Mouse (Mus musculus): ENCODE data around the gene Svep1. TPM values are rescaled to one million over a fixed set of nuclear protein-coding genes. Genes with fewer than 3 reads are reported as not detected.

The Svep1 gene
- polyA plus RNA-seq, 1 experiment: 2.7 TPM

- H3K27ac ChIP-seq (ENCODE audit: insufficient read depth, low read depth, low read length): no peak overlapping the region
- WGBS: 75% methylated on average over 2 of the region's 2 CpGs
- TF ChIP-seq CTCF (IDR thresholded peaks at IDR 0.05; ENCODE audit: extremely low read depth, insufficient read length, insufficient replicate concordance, low read depth, low read length) (no peak), POLR2A (IDR thresholded peaks at IDR 0.05; ENCODE audit: low read depth, low read length) (no peak)
Observed at GRCm38 (mm10) chr4:58195936-58196335, 10.7 kb downstream of the Svep1 start.

DNA sequence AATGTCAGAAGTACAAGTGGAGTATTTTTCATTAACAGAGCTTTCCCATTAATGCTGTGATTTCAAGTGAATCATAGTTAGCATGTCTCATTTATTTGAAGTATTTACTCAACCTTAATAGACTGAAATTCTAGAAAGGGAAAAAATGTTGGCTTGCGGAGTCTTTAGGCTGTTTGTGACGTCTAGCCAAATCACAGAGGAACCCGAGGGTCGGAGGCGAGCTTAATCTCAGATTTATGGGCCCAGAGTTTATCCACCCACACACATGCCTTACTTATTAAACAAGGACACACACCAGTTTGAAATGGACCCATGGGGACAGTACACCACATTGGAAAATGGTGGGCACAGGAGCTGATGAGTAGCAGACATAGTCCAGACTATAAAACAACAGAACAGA is 17.4 kb downstream of the Svep1 start:
- no peak for TF ChIP-seq CTCF (IDR thresholded peaks at IDR 0.05; ENCODE audit: extremely low read depth, insufficient read length, insufficient replicate concordance, low read depth, low read length)
- no peak for TF ChIP-seq POLR2A (IDR thresholded peaks at IDR 0.05; ENCODE audit: low read depth, low read length)
- no peak overlapping the region for H3K4me3 ChIP-seq (ENCODE audit: low read depth, low read length)
- 75% methylated on average over 5 of the region's 5 CpGs for WGBS
- H3K27ac ChIP-seq (ENCODE audit: insufficient read depth, low read depth, low read length): no peak overlapping the region
- H3K36me3 ChIP-seq (ENCODE audit: control insufficient read depth, insufficient read depth, low read length): no peaks in the 10 kb centered on the region
- no peaks in the 10 kb centered on the region for H3K4me1 ChIP-seq (ENCODE audit: control insufficient read depth, insufficient read depth, insufficient read length, low read length)
- no peaks in the 10 kb centered on the region for H3K27me3 ChIP-seq (ENCODE audit: control insufficient read depth, insufficient read depth, low read length)

More at GRCm38 (mm10) chr4:58195936-58196335, 10.7 kb downstream of the Svep1 start:
- Histone ChIP-seq H3K36me3 (ENCODE audit: control insufficient read depth, insufficient read depth, low read length) (no peaks in the 10 kb centered on the region), H3K4me3 (ENCODE audit: low read depth, low read length) (no peak overlapping the region), H3K4me1 (ENCODE audit: control insufficient read depth, insufficient read depth, insufficient read length, low read length) (no peaks in the 10 kb centered on the region), H3K27me3 (ENCODE audit: control insufficient read depth, insufficient read depth, low read length) (no peaks in the 10 kb centered on the region)

DNA sequence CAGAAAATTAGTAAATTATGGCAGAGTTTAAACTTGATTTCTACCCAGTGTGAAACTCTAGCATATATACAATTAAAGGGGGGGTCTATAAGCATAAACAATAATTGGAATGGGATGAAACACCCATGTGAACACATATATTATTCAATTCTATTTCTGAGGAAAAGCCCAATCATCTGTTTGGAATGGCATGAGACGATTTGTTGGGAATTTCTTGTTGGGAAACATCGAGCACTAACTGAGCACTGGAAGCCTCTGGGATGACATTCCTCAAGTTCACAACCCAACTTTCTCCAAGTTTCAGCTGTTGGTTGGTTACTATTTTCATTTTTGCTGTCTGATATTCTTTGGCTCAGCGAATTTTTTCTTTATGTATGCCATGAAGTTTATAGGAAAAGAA is 21.3 kb downstream of the Svep1 start:
- H3K27ac ChIP-seq (ENCODE audit: insufficient read depth, low read depth, low read length): peak overlapping the region; percentile 49; the same call in 1 of the 2 replicates
- no peaks in the 10 kb centered on the region for H3K4me1 ChIP-seq (ENCODE audit: control insufficient read depth, insufficient read depth, insufficient read length, low read length)
- no peaks in the 10 kb centered on the region for H3K36me3 ChIP-seq (ENCODE audit: control insufficient read depth, insufficient read depth, low read length)
- no peak overlapping the region for H3K4me3 ChIP-seq (ENCODE audit: low read depth, low read length)
- TF ChIP-seq POLR2A (IDR thresholded peaks at IDR 0.05; ENCODE audit: low read depth, low read length): no peak
- H3K27me3 ChIP-seq (ENCODE audit: control insufficient read depth, insufficient read depth, low read length): no peaks in the 10 kb centered on the region
- WGBS: 71% methylated on average over 3 of the region's 3 CpGs

GRCm38 (mm10) chr4:58184681-58185341 is 21.8 kb downstream of the Svep1 start:
- 72% methylated on average over 5 of the region's 5 CpGs for WGBS
- H3K27me3 ChIP-seq (ENCODE audit: control insufficient read depth, insufficient read depth, low read length): no peaks in the 10 kb centered on the region
- H3K36me3 ChIP-seq (ENCODE audit: control insufficient read depth, insufficient read depth, low read length): no peaks in the 10 kb centered on the region
- no peak overlapping the region for H3K4me3 ChIP-seq (ENCODE audit: low read depth, low read length)
- peak overlapping the region; percentile 49; the same call in 1 of the 2 replicates for H3K27ac ChIP-seq (ENCODE audit: insufficient read depth, low read depth, low read length)
- TF ChIP-seq CTCF (IDR thresholded peaks at IDR 0.05; ENCODE audit: extremely low read depth, insufficient read length, insufficient replicate concordance, low read depth, low read length) (no peak), POLR2A (IDR thresholded peaks at IDR 0.05; ENCODE audit: low read depth, low read length) (no peak)
- H3K4me1 ChIP-seq (ENCODE audit: control insufficient read depth, insufficient read depth, insufficient read length, low read length): no peaks in the 10 kb centered on the region

DNA sequence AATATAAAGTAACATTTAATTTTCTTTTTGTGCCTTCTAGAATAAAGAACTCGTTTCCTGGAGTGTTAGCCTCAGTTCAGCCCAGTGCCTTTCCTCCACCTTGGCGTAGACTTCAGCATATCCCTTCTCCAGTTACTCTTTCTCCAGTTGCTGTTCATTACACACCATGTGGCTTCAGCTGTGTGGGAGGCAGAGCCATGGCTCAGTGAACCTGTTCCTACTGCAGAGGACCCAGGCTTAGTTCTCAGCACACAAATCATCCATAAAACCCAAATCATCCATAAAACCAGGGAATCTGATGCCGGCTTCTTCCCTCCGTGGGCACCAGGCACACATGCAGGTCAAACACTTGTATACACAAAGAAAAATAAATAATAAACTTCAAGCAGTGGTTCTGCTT is 22.8 kb downstream of the Svep1 start:
- no peak overlapping the region for H3K27ac ChIP-seq (ENCODE audit: insufficient read depth, low read depth, low read length)
- no peak overlapping the region for H3K4me3 ChIP-seq (ENCODE audit: low read depth, low read length)
- no peaks in the 10 kb centered on the region for H3K27me3 ChIP-seq (ENCODE audit: control insufficient read depth, insufficient read depth, low read length)
- TF ChIP-seq POLR2A (IDR thresholded peaks at IDR 0.05; ENCODE audit: low read depth, low read length) (no peak), CTCF (IDR thresholded peaks at IDR 0.05; ENCODE audit: extremely low read depth, insufficient read length, insufficient replicate concordance, low read depth, low read length) (no peak)
- 76% methylated on average over 4 of the region's 4 CpGs for WGBS
- H3K4me1 ChIP-seq (ENCODE audit: control insufficient read depth, insufficient read depth, insufficient read length, low read length): no peaks in the 10 kb centered on the region
- H3K36me3 ChIP-seq (ENCODE audit: control insufficient read depth, insufficient read depth, low read length): no peaks in the 10 kb centered on the region

- H3K4me1 ChIP-seq (ENCODE audit: control insufficient read depth, insufficient read depth, insufficient read length, low read length): no peaks in the 10 kb centered on the region
- no peaks in the 10 kb centered on the region for H3K27me3 ChIP-seq (ENCODE audit: control insufficient read depth, insufficient read depth, low read length)
- no peaks in the 10 kb centered on the region for H3K36me3 ChIP-seq (ENCODE audit: control insufficient read depth, insufficient read depth, low read length)
- H3K4me3 ChIP-seq (ENCODE audit: low read depth, low read length): no peak overlapping the region
- no peak overlapping the region for H3K27ac ChIP-seq (ENCODE audit: insufficient read depth, low read depth, low read length)
- WGBS: 82% methylated on average over 6 of the region's 6 CpGs
- TF ChIP-seq CTCF (IDR thresholded peaks at IDR 0.05; ENCODE audit: extremely low read depth, insufficient read length, insufficient replicate concordance, low read depth, low read length): no peak
- TF ChIP-seq POLR2A (IDR thresholded peaks at IDR 0.05; ENCODE audit: low read depth, low read length): no peak
Observed at GRCm38 (mm10) chr4:58178489-58178888, 28.2 kb downstream of the Svep1 start.

DNA sequence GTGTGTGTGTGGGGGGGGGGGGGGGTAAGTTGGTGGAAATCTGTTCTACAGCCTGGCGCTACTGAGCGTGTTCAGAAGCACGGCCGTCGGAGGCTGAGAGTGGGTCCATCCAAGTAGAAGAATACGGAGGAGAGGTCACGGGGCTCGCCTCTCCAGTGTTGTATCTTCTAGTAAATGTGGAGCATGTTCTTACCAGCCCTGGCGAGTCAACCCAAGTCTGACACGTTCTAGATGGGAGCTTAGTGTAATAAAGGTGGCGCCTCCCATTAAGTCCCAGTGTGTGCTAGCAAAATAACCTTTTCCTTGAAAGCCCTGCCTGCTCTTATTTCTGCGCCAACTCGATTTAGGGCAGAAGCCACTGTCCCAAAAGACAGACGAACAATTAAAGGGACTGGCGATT is 29.4 kb downstream of the Svep1 start:
- no peak for TF ChIP-seq POLR2A (IDR thresholded peaks at IDR 0.05; ENCODE audit: low read depth, low read length)
- no peak for TF ChIP-seq CTCF (IDR thresholded peaks at IDR 0.05; ENCODE audit: extremely low read depth, insufficient read length, insufficient replicate concordance, low read depth, low read length)
- WGBS: 87% methylated on average over 15 of the region's 15 CpGs
- no peaks in the 10 kb centered on the region for H3K27me3 ChIP-seq (ENCODE audit: control insufficient read depth, insufficient read depth, low read length)
- H3K4me1 ChIP-seq (ENCODE audit: control insufficient read depth, insufficient read depth, insufficient read length, low read length): no peaks in the 10 kb centered on the region
- H3K4me3 ChIP-seq (ENCODE audit: low read depth, low read length): no peak overlapping the region
- no peak overlapping the region for H3K27ac ChIP-seq (ENCODE audit: insufficient read depth, low read depth, low read length)
- H3K36me3 ChIP-seq (ENCODE audit: control insufficient read depth, insufficient read depth, low read length): no peaks in the 10 kb centered on the region
